Mouse (Mus musculus) kidney, postnatal 0 days (tissue): ENCODE results near the gene Actrt3. TPM values are rescaled to one million over a fixed set of nuclear protein-coding genes. Genes with fewer than 3 reads are reported as not detected.

Experiments used
- ATAC-seq: fragments of 200-750 bp; cut with Nextera tagmentation; replicated peaks from 2 replicates; pipeline ENCODE4 v1.8.0; 2017; ENCODE audit warnings: low read depth, moderate number of reproducible peaks, moderate TSS enrichment, moderate library complexity; ENCODE audit not compliant: low FRiP score
- DNase-seq: peaks from one replicate; pipeline ENCODE4 v3.0.0-alpha.2; 2016; ENCODE audit warnings: low spot score
- H3K27ac ChIP-seq: fragments of 300-500 bp; sonication (generic); 2 replicates; pipeline ENCODE4 v1.5.1; 2014; ENCODE audit warnings: mild to moderate bottlenecking
- H3K27me3 ChIP-seq: fragments of 300-500 bp; sonication (generic); 2 replicates; pipeline ENCODE4 v1.6.1; 2014; ENCODE audit warnings: low read length, mixed read lengths; ENCODE audit not compliant: insufficient read depth
- H3K36me3 ChIP-seq: fragments of 300-500 bp; sonication (generic); 2 replicates; pipeline ENCODE4 v1.6.1; 2014; ENCODE audit warnings: low read length, mixed read lengths; ENCODE audit not compliant: insufficient read depth
- H3K4me1 ChIP-seq: fragments of 300-500 bp; sonication (generic); replicated peaks from 2 replicates; pipeline ENCODE4 v1.6.1; 2014; ENCODE audit warnings: antibody characterized with exemption, low read length, mixed read lengths; ENCODE audit not compliant: insufficient read depth
- H3K4me2 ChIP-seq: fragments of 300-500 bp; sonication (generic); 2 replicates; pipeline ENCODE4 v1.6.1; 2014; ENCODE audit warnings: mild to moderate bottlenecking, low read length, moderate library complexity, mixed read lengths
- H3K4me3 ChIP-seq: fragments of 300-500 bp; sonication (generic); replicated peaks from 2 replicates; pipeline ENCODE4 v1.5.1; 2014; ENCODE audit warnings: low read depth, low read length
- H3K9ac ChIP-seq: fragments of 300-500 bp; sonication (generic); 2 replicates; pipeline ENCODE4 v1.6.1; 2014; ENCODE audit warnings: low read depth, low read length
- H3K9me3 ChIP-seq: fragments of 300-500 bp; sonication (generic); replicated peaks from 2 replicates; pipeline ENCODE4 v1.6.1; 2016; ENCODE audit warnings: low read length, inconsistent platforms, mixed read lengths
- CTCF ChIP-seq: IDR thresholded peaks from 2 replicates; pipeline ENCODE4 v1.5.1; 2016; ENCODE audit warnings: antibody characterized with exemption, low read depth, mild to moderate bottlenecking, moderate library complexity
- WGBS: fragments of 180-500 bp; shearing (Covaris S2); extraction: QIAGEN DNeasy Blood & Tissue Kit; methylation state at CpG from one replicate; pipeline ENCODE4 v1.1.7; 2014; 5-methylcytosine and 5-hydroxymethylcytosine counted together
- polyA plus RNA-seq: library from polyadenylated mRNA; unstranded; fragments of >200 nt; fragmentation: Nextera tagmentation; extraction: Ambion mirVana; gene quantifications from 2 replicates; pipeline ENCODE4 v1.2.1, GENCODE M21; 2015

Gene Actrt3
- polyA plus RNA-seq, 1 experiment from 2014 or later = not detected

DNA sequence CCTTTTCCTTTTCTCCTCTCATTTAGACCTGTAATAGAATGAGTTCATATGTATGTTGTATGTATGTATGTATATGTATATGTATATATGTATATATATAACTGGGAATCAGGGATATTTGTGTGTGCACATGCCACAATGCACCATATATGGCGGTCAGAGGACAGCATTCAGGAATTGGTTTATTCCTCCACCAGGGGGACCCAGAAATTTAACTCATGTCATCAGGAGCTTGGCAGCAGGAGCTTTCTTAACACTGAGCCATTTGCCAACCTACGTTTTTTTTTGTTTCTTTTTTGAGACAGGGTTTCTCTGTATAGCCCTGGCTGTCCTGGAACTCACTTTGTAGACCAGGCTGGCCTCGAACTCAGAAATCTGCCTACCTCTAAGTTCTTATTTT lies 33.9 kb upstream of the Actrt3 start:
- H3K9ac ChIP-seq = no peak overlapping the region
- TF ChIP-seq CTCF = peak; percentile 47; the same call in 1 of the 2 replicates
- DNase-seq (peak; percentile 21), ATAC-seq (no peak)
- H3K4me2 ChIP-seq = no peak overlapping the region
- H3K4me1 ChIP-seq = no peaks in the 10 kb centered on the region
- no peaks in the 10 kb centered on the region for H3K9me3 ChIP-seq
- no peak overlapping the region for H3K27ac ChIP-seq
- H3K27me3 ChIP-seq = no peaks in the 10 kb centered on the region
- no peaks in the 10 kb centered on the region for H3K36me3 ChIP-seq
- H3K4me3 ChIP-seq = no peak overlapping the region
- 62% methylated on average over 3 of the region's 3 CpGs for WGBS

DNA sequence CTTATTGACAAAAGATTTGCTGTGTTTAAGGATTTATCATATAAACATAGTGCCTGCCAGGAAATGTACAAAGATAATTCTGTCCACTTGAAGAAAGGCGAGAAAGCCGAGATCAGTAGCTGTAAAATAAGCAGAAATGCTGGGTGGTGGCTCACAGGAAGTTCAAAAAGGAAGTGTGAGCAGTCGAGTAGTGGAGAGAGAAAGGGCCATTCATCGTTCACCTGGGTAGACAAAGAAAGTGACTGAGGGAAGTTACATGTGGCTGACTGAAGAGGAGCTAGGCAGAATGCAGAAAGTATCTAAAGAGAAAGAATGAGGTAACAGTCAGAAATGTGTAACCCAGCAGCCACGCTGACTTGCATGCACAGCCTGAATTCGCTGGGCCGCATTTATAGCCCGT lies 20.4 kb upstream of the Actrt3 start:
- 73% methylated on average over 8 of the region's 8 CpGs for WGBS

DNA sequence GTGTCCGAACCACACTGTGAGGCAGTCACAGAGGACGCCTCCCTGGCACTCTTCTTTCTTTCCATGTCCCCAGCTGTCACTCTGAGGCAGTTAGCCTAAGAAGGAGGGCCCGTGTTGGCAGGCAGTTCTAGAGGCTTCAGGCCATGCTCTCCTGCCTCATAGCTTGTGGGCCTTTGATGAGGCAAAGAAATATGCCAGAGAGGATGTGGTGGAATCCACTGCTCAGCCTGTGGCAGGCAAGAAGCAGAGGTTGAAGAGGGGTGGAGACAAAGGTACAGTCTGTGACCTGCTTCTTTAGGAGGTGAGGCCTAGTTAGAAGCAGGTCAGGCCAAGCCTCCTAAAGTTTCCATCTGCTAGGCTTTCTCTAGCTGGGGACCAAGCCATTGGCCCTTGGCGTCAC lies 11.2 kb upstream of the Actrt3 start:
- Histone ChIP-seq H3K27ac (no peak overlapping the region), H3K9ac (no peak overlapping the region), H3K4me3 (no peak overlapping the region), H3K9me3 (no peaks in the 10 kb centered on the region), H3K27me3 (no peaks in the 10 kb centered on the region), H3K4me2 (no peak overlapping the region), H3K36me3 (peaks cover 43% of the 10 kb centered on the region), H3K4me1 (no peaks in the 10 kb centered on the region; the same call in 1 of the 2 replicates)
- ATAC-seq (no peak), DNase-seq (no peak)
- TF ChIP-seq CTCF = no peak
- WGBS = 87% methylated on average over 4 of the region's 4 CpGs

More for the DNA sequence above, 20.4 kb upstream of the Actrt3 start:
- ATAC-seq = no peak
- TF ChIP-seq CTCF = no peak
- H3K9me3 ChIP-seq = no peaks in the 10 kb centered on the region
- no peak overlapping the region for H3K27ac ChIP-seq
- H3K36me3 ChIP-seq = peaks cover 13% of the 10 kb centered on the region
- no peaks in the 10 kb centered on the region for H3K27me3 ChIP-seq
- H3K9ac ChIP-seq = no peak overlapping the region
- H3K4me3 ChIP-seq = no peak overlapping the region
- H3K4me2 ChIP-seq = no peak overlapping the region
- no peaks in the 10 kb centered on the region for H3K4me1 ChIP-seq
- DNase-seq = no peak

DNA sequence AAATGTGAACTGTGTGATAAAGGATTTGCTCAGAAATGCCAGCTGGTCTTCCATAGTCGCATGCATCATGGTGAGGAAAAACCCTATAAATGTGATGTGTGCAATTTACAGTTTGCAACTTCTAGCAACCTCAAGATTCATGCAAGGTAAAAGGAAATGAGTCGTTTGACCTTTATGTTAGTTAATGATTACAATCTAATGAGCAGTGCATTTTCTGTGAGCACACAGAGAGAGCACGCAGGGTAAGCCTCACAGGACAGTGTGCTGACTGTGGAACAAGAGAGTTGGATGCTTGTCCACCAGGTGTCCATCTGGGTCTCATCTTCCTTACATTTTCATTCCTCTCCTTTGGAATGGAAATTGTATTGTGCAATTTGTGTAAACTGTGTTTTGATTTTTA lies 9.3 kb upstream of the Actrt3 start:
- WGBS = 57% methylated on average over 3 of the region's 3 CpGs
- H3K9me3 ChIP-seq = no peaks in the 10 kb centered on the region
- H3K4me3 ChIP-seq = no peak overlapping the region
- H3K9ac ChIP-seq = no peak overlapping the region
- no peak for TF ChIP-seq CTCF
- H3K4me2 ChIP-seq = no peak overlapping the region
- peaks cover 37% of the 10 kb centered on the region for H3K36me3 ChIP-seq
- H3K4me1 ChIP-seq = no peaks in the 10 kb centered on the region; the same call in 1 of the 2 replicates
- no peaks in the 10 kb centered on the region for H3K27me3 ChIP-seq
- DNase-seq (peak; percentile 9), ATAC-seq (0 out of 2 replicates have a peak, but pooled peaks have one; percentile 25)
- peak overlapping the region; percentile 54 for H3K27ac ChIP-seq

DNA sequence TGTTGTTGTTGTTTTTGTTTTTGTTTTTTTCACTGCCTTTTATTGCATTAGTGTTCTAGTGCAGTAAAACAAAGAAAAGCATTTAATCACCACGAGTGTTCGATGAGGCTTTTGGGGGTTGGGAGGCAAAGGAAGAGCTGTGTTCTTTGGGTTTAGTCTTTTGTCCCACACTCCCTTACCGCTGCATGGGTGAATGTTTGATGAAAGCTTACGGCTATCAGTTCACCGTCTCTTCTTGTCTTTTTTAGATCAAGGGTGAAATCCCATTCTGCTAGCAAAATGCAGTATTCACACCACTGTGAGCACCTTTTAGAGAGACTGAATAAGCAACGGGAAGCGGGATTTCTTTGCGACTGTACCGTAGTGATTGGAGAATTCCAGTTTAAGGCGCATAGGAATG lies 3.5 kb upstream of the Actrt3 start:
- ATAC-seq = no peak
- Histone ChIP-seq H3K4me2 (peak overlapping the region; percentile 73), H3K4me1 (peaks cover 6% of the 10 kb centered on the region), H3K36me3 (peaks cover 12% of the 10 kb centered on the region), H3K27ac (peak overlapping the region; percentile 99), H3K27me3 (no peaks in the 10 kb centered on the region), H3K9me3 (no peaks in the 10 kb centered on the region), H3K4me3 (peak overlapping the region; percentile 93), H3K9ac (peak overlapping the region; percentile 86)
- WGBS = 22% methylated on average over 10 of the region's 10 CpGs
- no peak for TF ChIP-seq CTCF
- DNase-seq = no peak

DNA sequence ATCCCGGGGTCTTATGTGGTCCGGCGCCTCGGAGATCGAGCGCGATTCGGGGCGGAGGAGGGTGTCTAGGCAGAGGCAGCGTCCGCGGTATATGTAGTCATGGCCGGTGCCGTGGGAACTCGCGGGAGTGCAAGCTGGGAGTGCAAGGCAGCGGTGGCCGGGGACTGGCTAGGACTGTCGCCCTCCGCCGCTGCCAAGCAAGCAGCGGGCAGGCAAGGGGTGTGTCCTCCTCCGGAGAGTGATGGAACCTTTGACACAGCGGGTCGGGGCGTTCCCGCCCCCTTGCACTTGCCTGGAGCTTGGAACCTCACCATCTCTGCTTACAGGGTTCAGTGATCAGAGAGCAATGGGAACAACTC lies 3.0 kb upstream of the Actrt3 start:
- Histone ChIP-seq H3K4me3 (peak overlapping the region; percentile 93), H3K9me3 (no peaks in the 10 kb centered on the region), H3K4me1 (peaks cover 6% of the 10 kb centered on the region), H3K4me2 (peak overlapping the region; percentile 73), H3K36me3 (peaks cover 11% of the 10 kb centered on the region), H3K27ac (peak overlapping the region; percentile 99), H3K27me3 (no peaks in the 10 kb centered on the region), H3K9ac (peak overlapping the region; percentile 86)
- 0 out of 2 replicates have a peak, but pooled peaks have one; percentile 15 for TF ChIP-seq CTCF
- under 1% methylated on average over 27 of the region's 27 CpGs for WGBS
- ATAC-seq (peak; percentile 80), DNase-seq (peak; percentile 85)

DNA sequence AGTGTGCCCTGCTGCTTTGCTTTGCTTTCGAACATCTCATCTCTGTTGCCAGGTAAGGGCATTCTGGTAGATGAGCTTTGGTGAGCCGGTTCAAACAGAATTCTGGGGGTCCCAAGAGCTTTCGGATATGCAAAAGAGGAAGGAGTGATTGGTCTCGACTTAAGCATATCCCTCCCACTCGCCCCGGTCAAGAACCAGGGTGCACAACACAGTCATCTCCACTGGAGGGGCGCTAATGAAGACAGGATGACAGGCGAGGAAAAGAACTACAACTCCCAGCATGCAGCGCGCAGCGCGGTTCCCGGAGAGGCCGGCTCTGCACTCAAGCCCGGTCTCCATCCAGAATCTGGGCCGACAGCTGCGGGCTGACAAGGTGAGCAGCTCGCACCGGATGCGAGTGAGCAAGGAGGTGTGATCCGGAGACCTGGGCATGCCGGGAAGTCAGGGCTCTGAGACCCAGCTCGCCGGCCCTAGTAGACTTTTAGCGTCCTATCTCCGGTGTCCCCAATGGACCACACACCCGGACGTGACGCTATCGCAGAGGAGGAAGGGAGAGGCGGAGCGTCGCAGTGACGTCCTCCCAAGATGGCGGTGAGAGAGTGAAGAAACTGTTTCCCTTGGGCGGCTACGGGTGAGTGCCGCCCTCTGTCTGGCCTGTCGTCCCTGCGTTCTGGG lies 2.5 kb upstream of the Actrt3 start, which contains the start of gene Mynn:
Mynn (plus strand) TSS at position 1 of the 675 bp plus-strand sequence.
- no peaks in the 10 kb centered on the region for H3K9me3 ChIP-seq
- peak within 1 kb of the TSS; percentile 93 for H3K4me3 ChIP-seq
- peaks cover 6% of the 10 kb centered on the region for H3K4me1 ChIP-seq
- DNase-seq (peak; percentile 98), ATAC-seq (peak; percentile 94)
- peak; percentile 59 for TF ChIP-seq CTCF
- H3K9ac ChIP-seq = peak within 1 kb of the TSS; percentile 86
- WGBS = under 1% methylated on average over 38 of the region's 40 CpGs
- H3K27ac ChIP-seq = peak within 1 kb of the TSS; percentile 99
- no peaks in the 10 kb centered on the region for H3K27me3 ChIP-seq
- H3K36me3 ChIP-seq = 0 out of 2 replicates have a peak, but pooled peaks cover 6% of the 10 kb centered on the region
- peak within 1 kb of the TSS; percentile 73 for H3K4me2 ChIP-seq
